Mouse (Mus musculus): ENCODE data around the gene Lrrc32.

GRCm38 (mm10) chr7:98489623-98490084 lies 571 bp downstream of the Lrrc32 start:
- TF ChIP-seq CTCF (IDR thresholded peaks at IDR 0.05; ENCODE audit: insufficient read depth, low read depth, low read length) (no peak), POLR2A (IDR thresholded peaks at IDR 0.05; ENCODE audit: insufficient read depth, low read depth, low read length) (no peak)
